Mouse (Mus musculus): ENCODE data around the gene Smurf2. TPM values are rescaled to one million over a fixed set of nuclear protein-coding genes. Genes with fewer than 3 reads are reported as not detected.
"Not testable (repeated sequence)": the region's sequence is repeated elsewhere in the genome, so short reads cannot be mapped to it uniquely, and the experiment has no call there.

The Smurf2 gene
- total RNA-seq, 4 experiments from 2014 or later: 26.7 to 31.8 (median 29.4) TPM

DNA sequence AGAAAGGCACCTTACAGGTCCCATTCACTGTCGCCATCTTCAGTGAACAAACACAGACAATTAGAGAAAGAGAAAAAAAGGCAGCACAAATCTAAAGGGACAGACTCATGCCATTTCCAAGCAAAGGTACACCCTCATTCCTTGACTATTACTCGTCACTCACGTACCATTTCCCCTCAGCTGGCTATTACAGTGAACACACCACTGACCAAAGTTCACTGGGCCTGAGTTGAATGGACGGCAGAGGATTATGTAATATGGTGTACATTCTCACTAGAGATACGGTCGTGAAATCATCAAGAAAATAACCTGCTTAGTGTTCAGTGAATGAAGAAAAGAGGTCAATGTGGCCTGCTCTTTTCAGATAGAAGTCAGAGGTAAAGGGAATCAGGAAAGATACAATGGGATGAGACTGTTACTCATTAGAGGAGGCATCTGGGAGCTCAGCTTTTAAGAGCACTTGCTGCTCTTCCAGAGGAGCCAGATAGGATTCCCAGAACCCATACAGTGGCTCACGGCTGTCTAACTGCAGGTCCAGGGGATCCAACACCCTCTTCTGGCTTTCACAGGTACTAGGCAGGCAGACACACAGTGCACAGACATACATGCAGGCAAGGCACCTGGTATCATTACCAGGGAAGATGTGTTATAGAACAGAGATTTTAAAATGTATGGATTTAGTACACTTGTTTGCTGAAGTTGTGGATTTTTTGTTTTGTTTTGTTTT lies 107.9 kb downstream of the Smurf2 start:
- no peak for DNase-seq (ENCODE audit: low spot score in 2 of 2)

DNA sequence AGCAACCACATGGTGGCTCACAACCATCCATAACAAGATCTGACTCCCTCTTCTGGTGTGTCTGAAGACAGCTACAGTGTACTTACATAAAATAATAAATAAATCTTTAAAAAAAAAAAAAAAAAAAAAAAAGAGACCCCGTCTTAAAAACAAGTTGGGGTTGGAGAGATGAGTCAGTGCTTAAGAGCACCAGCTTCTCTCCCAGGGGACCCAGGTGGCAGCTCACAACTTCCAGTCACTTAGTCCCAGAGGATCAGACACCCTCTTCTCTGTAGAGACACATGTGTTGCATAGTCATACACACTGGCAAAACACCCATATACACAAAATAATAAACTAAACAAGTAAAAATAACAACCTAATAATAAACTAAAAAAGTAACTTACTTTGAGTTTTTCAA lies 113.1 kb downstream of the Smurf2 start:
- not testable (repeated sequence) for DNase-seq (ENCODE audit: low spot score in 2 of 2)

DNA sequence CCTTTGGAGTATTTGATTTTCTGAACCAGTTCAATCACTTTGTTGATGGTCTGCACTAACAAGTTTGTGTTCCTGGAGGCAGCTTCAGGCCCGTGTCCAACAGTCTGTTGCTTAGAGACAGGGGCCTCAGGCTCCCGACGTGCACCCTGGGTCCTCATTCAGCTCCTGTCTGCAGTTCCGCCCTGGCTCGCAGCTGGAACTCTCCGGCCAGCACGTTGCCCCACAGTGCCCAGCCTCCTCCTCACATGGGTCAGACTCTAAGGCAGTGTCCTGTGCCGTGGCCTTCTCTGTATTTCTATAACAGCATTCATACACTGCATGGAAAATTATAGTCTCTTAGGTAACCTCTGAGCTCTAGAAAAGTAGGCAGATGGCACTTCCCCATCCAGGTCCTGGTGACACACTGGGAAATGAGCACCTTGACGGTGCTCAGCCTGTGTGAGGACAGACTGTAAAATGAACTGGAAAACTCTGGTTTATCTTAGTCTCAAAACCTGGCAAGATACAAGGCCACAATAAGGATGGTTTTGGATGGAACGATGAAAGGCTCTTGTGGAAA lies 118.4 kb downstream of the Smurf2 start:
- no peak for DNase-seq (ENCODE audit: low spot score in 2 of 2)

- DNase-seq (ENCODE audit: low spot score in 2 of 2): no peak
Measured at GRCm38 (mm10) chr11:106795679-106796078, 124.8 kb downstream of the Smurf2 start.

DNA sequence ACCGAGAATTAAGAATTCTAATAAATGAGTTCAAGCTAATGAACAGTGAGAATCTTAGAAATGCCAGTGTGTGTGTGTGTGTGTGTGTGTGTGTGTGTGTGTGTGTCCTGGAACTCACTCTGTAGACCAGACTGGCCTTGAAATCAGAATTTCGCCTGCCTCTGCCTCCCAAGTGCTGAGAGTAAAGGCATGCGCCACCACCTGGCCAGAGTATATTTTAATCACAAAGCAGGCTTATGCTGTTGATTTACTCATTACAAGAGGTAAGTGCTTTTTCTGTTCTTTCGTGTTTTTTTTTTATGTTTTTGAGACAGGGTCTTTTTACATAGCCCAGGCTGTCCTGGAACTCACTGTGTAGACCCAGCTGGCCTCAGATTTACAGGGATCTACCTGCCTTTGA lies 126.7 kb downstream of the Smurf2 start:
- no peak for DNase-seq (ENCODE audit: low spot score in 2 of 2)

GRCm38 (mm10) chr11:106789649-106790048 lies 130.9 kb downstream of the Smurf2 start:
- no peak for DNase-seq (ENCODE audit: low spot score in 2 of 2)

GRCm38 (mm10) chr11:106788775-106789459 lies 131.6 kb downstream of the Smurf2 start, which contains the start of the genes Ddx5 and Cep95:
Gene Ddx5, minus strand, starts transcription at chr11:106789185.
Gene Cep95, plus strand, starts transcription at chr11:106789252.
- peak in 1 of 2 experiments; percentile 98 for DNase-seq (ENCODE audit: low spot score in 2 of 2)

DNA sequence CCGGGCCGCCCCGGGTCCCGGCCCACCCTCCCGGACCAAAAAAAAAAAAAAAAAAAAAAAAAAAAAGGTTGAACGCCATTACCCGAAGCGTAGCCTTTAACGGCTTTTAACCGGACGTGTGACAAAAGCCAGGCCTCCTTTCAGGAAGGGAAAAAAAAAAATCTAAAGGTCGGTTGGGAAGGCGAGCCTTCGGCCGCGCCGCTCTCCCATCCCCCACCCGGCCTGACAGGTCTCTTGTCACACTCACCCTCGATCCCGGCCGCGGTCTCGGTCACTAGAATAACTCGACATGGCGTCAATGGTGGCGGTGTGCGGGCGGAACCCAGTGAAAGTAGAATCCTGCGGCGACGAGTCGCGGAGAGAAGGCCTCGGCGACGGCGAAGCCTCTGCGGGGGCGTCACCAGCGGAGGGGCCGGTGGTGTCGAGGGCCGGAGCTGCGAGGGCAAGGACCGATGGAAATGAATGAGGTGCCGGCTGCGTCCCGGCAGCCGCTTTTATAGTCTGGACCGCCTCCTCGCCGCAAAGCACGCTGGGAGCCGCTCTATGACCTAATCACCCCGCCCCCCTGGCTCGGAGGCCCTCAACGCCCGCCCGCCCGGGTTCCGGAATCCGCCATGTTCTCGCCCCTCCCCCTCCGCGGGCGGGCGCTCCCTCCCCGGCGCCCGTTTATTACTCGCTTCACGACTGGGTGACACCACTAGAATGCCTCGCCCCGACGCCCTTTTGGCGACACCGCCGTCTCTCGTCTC lies 132.3 kb downstream of the Smurf2 start:
- peak; percentile 95 to 99 for DNase-seq (ENCODE audit: low spot score in 2 of 2)

- peak; percentile 75 to 84 for DNase-seq (ENCODE audit: low spot score in 2 of 2)
Measured at GRCm38 (mm10) chr11:106787131-106788025, 133.1 kb downstream of the Smurf2 start.

- no peak for DNase-seq (ENCODE audit: low spot score in 2 of 2)
Measured at GRCm38 (mm10) chr11:106785043-106785442, 135.5 kb downstream of the Smurf2 start.

GRCm38 (mm10) chr11:106784476-106784875 lies 136.0 kb downstream of the Smurf2 start:
- DNase-seq (ENCODE audit: low spot score in 2 of 2): no peak

GRCm38 (mm10) chr11:106782841-106783764 lies 137.4 kb downstream of the Smurf2 start:
- DNase-seq (ENCODE audit: low spot score in 2 of 2): no peak

DNA sequence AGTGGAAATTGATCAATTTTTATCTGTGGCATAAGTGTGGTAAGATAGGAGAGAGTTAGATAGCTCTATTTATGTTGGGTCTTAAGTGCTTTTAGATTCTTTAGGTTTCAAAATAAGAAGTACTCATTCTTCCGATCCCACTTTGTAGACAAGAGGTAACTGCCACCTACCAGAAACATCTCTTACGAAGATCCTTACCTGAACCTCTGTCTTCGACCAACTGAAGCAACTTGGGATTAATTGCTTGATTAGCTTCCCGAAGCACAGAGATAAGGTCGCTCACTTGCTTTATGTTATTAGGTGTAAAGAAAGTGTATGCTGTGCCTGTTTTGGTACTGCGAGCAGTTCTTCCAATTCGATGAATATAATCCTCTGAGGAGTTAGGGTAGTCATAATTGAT lies 138.2 kb downstream of the Smurf2 start:
- not testable (repeated sequence) for DNase-seq (ENCODE audit: low spot score in 2 of 2)

- no peak for DNase-seq (ENCODE audit: low spot score in 2 of 2)
Measured at GRCm38 (mm10) chr11:106780590-106781220, 139.8 kb downstream of the Smurf2 start.

GRCm38 (mm10) chr11:106780089-106780425 lies 140.5 kb downstream of the Smurf2 start:
- DNase-seq (ENCODE audit: low spot score in 2 of 2): no peak

DNA sequence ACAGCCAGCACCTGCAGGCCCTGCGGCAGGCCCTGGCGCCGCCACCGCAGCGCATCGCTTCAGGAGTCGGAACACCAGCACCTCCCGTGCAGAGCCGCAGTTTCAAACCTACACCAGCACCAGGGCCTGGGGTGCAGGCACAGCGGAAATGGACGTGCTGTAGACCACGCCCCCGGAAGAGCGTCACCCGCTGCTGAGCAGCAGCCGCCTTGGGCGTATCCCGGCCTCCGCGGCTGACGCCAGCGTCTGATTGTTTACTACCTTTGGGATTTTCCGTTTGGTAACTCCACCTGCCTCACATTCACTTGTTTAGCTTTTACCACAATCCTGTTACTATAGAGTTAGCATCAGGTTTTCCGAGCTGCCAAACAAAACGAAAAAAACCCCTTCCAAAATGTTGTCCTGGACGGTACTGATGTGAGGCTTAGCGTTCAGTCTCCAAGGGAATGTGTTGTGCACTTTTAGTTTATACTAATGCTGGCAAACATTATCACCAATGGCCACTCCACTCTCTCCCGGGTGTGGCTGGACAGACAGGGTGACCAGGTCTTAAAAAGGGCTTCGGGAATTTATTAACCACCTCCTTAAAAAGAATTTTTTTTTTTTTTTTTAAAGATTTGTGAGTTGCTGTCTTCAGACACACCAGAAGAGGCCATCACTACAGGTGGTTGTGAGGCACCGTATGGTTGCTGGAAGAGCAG lies 141.0 kb downstream of the Smurf2 start, which contains the start of gene Polg2:
Polg2 (minus strand) TSS at position 150 of the 701 bp plus-strand sequence.
- DNase-seq (ENCODE audit: low spot score in 2 of 2): peak; percentile 89 to 92

GRCm38 (mm10) chr11:106778589-106779387 lies 141.7 kb downstream of the Smurf2 start:
- no peak for DNase-seq (ENCODE audit: low spot score in 2 of 2)

DNA sequence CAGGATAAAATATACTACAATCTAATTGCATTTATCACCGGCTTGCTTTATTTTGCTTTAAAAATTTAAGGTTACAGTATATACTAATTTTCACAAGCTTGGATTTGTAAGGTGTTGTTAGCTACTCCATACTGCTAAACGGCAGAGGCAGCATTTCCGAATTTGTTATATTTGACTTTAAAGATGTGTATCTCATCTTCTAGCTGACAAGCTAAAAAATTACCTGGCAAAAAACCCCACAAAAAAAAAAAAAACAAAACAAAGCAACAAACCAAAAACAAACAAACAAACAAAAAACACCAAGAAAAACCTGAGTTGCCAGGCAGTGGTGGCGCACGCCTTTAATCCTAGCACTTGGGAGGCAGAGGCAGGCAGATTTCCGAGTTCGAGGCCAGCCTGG lies 142.4 kb downstream of the Smurf2 start:
- DNase-seq (ENCODE audit: low spot score in 2 of 2): no peak

Measured in left cerebral cortex, adult 8-10 months (tissue).